ENCODE assay signal across 8 mouse cellular contexts in genomic region chr11:69331929-69332405, GRCm38 (mm10). TPM values are rescaled to one million over a fixed set of nuclear protein-coding genes. Genes with fewer than 3 reads are reported as not detected.
DNase-seq lines count a peak whose midpoint lies in the region; ATAC-seq lines count a peak whose summit lies in the region.

No protein-coding gene starts in this region.

- H3K4me2 ChIP-seq in hindbrain, embryonic 14.5 days (replicated peaks) = peak overlapping the region; percentile 66

- peaks cover 14% of the 10 kb centered on the region; the same call in 1 of the 2 replicates for H3K4me1 ChIP-seq in hindbrain, embryonic 14.5 days (replicated peaks; ENCODE audit: control insufficient read depth, insufficient read depth, low read length)

- 1% methylated on average over 24 of the region's 24 CpGs for WGBS in hindbrain, embryonic 14.5 days

- H3K9ac ChIP-seq in hindbrain, embryonic 14.5 days = peak overlapping the region; percentile 64

- peak; percentile 80 for ATAC-seq in hindbrain, embryonic 14.5 days (ENCODE audit: low FRiP score)

- H3K27ac ChIP-seq in hindbrain, embryonic 14.5 days = peak overlapping the region; percentile 86

- no peaks in the 10 kb centered on the region for H3K36me3 ChIP-seq in hindbrain, embryonic 14.5 days (replicated peaks; ENCODE audit: control insufficient read depth, insufficient read depth)

- H3K4me3 ChIP-seq in hindbrain, embryonic 14.5 days (replicated peaks; ENCODE audit: low read length) = peak overlapping the region; percentile 31

- DNase-seq in T-cell, adult 2 months (ENCODE audit: low spot score) = peak; percentile 73
- DNase-seq in cerebellum, postnatal 4 days (ENCODE audit: low spot score in 2 of 2) = peak; percentile 62 to 79
- DNase-seq in frontal cortex, postnatal 25 days (ENCODE audit: low spot score in 2 of 2) = peak; percentile 61 to 71
- peak; percentile 87 for DNase-seq in hindbrain, embryonic 14.5 days (ENCODE audit: low spot score)
- DNase-seq in layer of hippocampus, postnatal 25 days (ENCODE audit: extremely low spot score in 1 of 2, low spot score in 1 of 2) = peak; percentile 65 to 77
- DNase-seq in lung, postnatal 10 days = peak; percentile 90
- peak; percentile 64 for DNase-seq in ovary, postnatal 10 days (ENCODE audit: low spot score)
- peak; percentile 66 to 76 for DNase-seq in thymus, postnatal 10 days (ENCODE audit: low spot score in 2 of 2)

- 0 out of 2 replicates have a peak, but pooled peaks cover 8% of the 10 kb centered on the region for H3K27me3 ChIP-seq in hindbrain, embryonic 14.5 days (ENCODE audit: control insufficient read depth, insufficient read depth, low read length)

- H3K9me3 ChIP-seq in hindbrain, embryonic 14.5 days (ENCODE audit: control insufficient read depth, low read length) = no peaks in the 10 kb centered on the region

RNA-seq across cellular contexts. Expression of gene Kcnab3, which starts 5.9 kb away (rescaled TPM):
- 4.3 and 4.7 TPM in 2 replicates for polyA plus RNA-seq in hindbrain, embryonic 14.5 days (2014; fragmentation: Nextera tagmentation; extraction: Ambion mirVana)
- total RNA-seq in layer of hippocampus, postnatal 25 days (2021) = 10 to 100 TPM; 23.3 to 24.4 TPM

RNA-seq across cellular contexts. Expression of gene Trappc1, which starts 8.2 kb away (rescaled TPM):
- polyA plus RNA-seq in hindbrain, embryonic 14.5 days (2014; fragmentation: Nextera tagmentation; extraction: Ambion mirVana) = 176 and 197 TPM in 2 replicates
- total RNA-seq in layer of hippocampus, postnatal 25 days (2021) = 10 to 100 TPM; 63.5 to 68.4 TPM

RNA-seq across cellular contexts. Expression of gene Rnf227, which starts 8.3 kb away (rescaled TPM):
- polyA plus RNA-seq in hindbrain, embryonic 14.5 days (2014; fragmentation: Nextera tagmentation; extraction: Ambion mirVana) = 224 and 231 TPM in 2 replicates
- total RNA-seq in layer of hippocampus, postnatal 25 days (2021) = 100 to 1,000 TPM; 103 to 110 TPM

RNA-seq across cellular contexts. Expression of gene Cntrob, which starts 8.4 kb away (rescaled TPM):
- 11.0 and 12.3 TPM in 2 replicates for polyA plus RNA-seq in hindbrain, embryonic 14.5 days (2014; fragmentation: Nextera tagmentation; extraction: Ambion mirVana)
- 10 to 100 TPM; 11.2 to 15.6 TPM for total RNA-seq in layer of hippocampus, postnatal 25 days (2021)

RNA-seq across cellular contexts. Expression of gene Chd3, which starts 37.2 kb away (rescaled TPM):
- 67.5 and 76.6 TPM in 2 replicates for polyA plus RNA-seq in hindbrain, embryonic 14.5 days (2014; fragmentation: Nextera tagmentation; extraction: Ambion mirVana)
- 100 to 1,000 TPM; 504 to 538 TPM for total RNA-seq in layer of hippocampus, postnatal 25 days (2021)

Comparison
In these comparisons a context has a peak if more than half of its experiments do, and no peak if none do; other contexts are left out.
1. Peak in every context shown above with its lines: DNase-seq, ATAC-seq, H3K4me3 ChIP-seq and H3K27ac ChIP-seq.